Mouse (Mus musculus) heart, adult 2 months (tissue): ENCODE measurements at regions not wholly inside any gene's neighbourhood (a gene's known extent, or its start where the extent isn't known, plus 50 kb on each side); places are given as distances from the start of the nearest gene placed in this dataset.

Source experiments
- CTCF ChIP-seq: fragments of 200-600 bp; IDR thresholded peaks from 2 replicates; pipeline ENCODE4 v1.8.1; 2022; ENCODE audit warnings: antibody characterized with exemption, mild to moderate bottlenecking, moderate library complexity
- POLR2A ChIP-seq: fragments of 200-500 bp; IDR thresholded peaks from 2 replicates; pipeline ENCODE4 v1.6.1; 2011; ENCODE audit warnings: mild to moderate bottlenecking, low read depth, low read length, control low read depth; ENCODE audit not compliant: insufficient read depth

DNA sequence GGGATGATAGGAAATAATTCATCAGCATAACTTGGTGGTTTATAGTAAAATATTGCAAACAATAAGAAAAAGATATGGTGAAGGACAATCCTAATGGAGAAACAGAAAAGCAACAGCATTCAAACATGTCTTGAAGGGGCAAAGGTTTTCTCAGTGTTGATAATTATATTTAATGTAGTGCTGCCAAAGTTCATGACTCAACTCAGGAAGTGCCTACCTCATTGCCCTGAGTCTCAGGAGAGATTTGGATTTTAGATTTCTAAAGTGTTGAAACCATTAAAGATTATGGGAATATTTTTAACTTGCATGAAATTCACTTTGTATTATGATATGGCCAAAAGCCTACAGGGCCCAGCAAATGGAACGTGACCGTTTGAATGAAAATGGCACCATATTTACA lies 1453.2 kb upstream of the Zeb2 start:
- TF ChIP-seq CTCF (no peak), POLR2A (no peak)
